Mouse (Mus musculus): ENCODE data around the gene Vmn2r70. TPM values are rescaled to one million over a fixed set of nuclear protein-coding genes. Genes with fewer than 3 reads are reported as not detected.

Vmn2r70 gene
- polyA plus RNA-seq (2015; fragmentation: Nextera tagmentation; extraction: Ambion mirVana): not detected in 2 replicates

DNA sequence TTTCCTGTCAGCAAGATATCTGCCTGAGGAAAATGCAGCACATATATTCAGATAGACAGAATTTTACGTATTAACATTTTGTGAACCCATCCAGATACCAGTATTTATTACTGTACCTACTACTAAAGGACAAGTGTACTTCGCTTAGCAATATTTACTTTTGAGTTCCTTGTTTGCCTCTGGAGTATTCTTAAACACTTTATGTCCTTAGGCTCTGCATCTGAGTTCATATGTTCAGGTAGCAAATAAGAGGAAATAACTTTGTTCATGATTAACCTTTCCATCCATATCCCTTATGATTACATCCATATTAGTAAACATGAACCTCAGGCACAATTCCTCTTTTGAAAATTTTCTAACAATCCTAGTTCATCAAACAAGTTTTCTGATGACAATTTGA, at the start of gene Vmn2r70:
TSS of gene Vmn2r70 (minus strand) at position 101 of the 400 bp plus-strand sequence.
- 81% methylated on average over 2 of the region's 2 CpGs for WGBS
- Histone ChIP-seq H3K4me3 (no peak within 1 kb of the TSS), H3K4me2 (replicated peaks) (no peak within 1 kb of the TSS), H3K4me1 (no peaks in the 10 kb centered on the region), H3K27me3 (no peaks in the 10 kb centered on the region), H3K36me3 (no peaks in the 10 kb centered on the region), H3K9me3 (no peaks in the 10 kb centered on the region), H3K9ac (replicated peaks) (no peak within 1 kb of the TSS), H3K27ac (replicated peaks) (no peak within 1 kb of the TSS)
- ATAC-seq (replicated peaks): no peak

DNA sequence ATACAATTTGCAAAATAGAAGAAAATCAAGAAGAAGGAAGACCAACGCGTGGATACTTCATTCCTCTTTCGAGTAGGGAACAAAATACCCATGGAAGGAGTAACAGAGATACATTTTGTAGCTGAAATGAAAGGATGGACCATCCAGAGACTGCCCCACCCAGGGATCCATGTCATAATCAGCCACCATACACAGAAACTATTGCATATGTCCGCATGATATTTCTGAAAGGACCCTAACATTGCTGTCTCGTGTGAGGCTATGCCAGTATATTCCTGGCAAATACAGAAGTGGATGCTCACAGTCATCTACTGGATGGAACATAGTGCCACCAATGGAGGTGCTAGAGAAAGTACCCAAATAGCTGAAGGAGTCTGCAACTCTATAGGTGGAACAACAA, 6.2 kb downstream of the Vmn2r70 start, which contains the start of gene Vmn2r71:
TSS of gene Vmn2r71 (plus strand) at position 301 of the 400 bp plus-strand sequence.
- Histone ChIP-seq H3K4me1 (no peaks in the 10 kb centered on the region), H3K27me3 (no peaks in the 10 kb centered on the region), H3K9me3 (peaks cover 6% of the 10 kb centered on the region), H3K4me2 (replicated peaks) (no peak within 1 kb of the TSS), H3K27ac (replicated peaks) (no peak within 1 kb of the TSS), H3K36me3 (no peaks in the 10 kb centered on the region), H3K4me3 (no peak within 1 kb of the TSS), H3K9ac (replicated peaks) (no peak within 1 kb of the TSS)
- WGBS: 79% methylated on average over 5 of the region's 5 CpGs
- ATAC-seq (replicated peaks): no peak

DNA sequence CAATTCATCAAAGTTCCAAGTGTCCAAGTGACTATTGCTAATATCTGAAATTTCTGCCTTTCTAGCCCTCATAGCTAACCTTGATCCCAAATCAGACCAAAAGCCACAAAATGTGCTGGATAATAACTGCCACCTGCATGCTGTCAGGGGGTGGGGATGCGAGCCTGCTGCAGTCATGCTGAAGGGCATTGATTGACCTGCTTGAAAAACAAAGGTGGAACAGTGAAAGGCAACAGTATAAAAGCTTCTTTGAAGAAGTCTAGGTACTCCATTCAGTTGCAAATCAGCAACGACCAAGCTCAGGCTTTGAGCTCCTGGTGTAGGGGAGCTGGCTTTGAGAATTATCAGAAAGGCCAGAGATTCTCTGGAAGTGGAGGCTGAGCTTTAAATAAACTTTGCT, 25.9 kb downstream of the Vmn2r70 start:
- Histone ChIP-seq H3K9ac (replicated peaks) (no peak overlapping the region), H3K27ac (replicated peaks) (no peak overlapping the region), H3K9me3 (peaks cover 20% of the 10 kb centered on the region), H3K4me1 (no peaks in the 10 kb centered on the region), H3K27me3 (no peaks in the 10 kb centered on the region), H3K4me3 (no peak overlapping the region), H3K36me3 (no peaks in the 10 kb centered on the region), H3K4me2 (replicated peaks) (no peak overlapping the region)
- WGBS: 51% methylated on average over 2 of the region's 2 CpGs
- no peak for ATAC-seq (replicated peaks)

DNA sequence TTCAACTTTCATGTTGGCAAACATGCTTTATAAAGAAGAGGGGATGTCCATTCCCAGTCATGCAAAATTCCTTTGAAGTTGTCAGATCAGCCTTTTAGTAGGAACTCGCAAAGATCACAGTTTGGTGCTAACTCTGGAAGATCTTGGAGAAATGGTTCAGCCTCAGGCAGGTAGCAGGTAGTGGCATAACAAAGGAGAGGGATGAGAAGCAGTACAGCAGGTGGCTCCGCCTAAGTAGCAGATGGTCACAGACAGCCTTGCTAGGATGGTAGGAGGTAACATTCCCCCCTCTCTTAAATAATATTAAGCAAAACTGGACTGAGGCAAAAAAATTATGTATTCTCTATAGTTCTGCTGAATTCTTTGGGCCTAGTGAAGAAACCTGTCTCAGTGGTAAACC, 26.9 kb downstream of the Vmn2r70 start:
- no peak for ATAC-seq (replicated peaks)
- H3K36me3 ChIP-seq: no peaks in the 10 kb centered on the region
- H3K9ac ChIP-seq (replicated peaks): no peak overlapping the region
- H3K4me3 ChIP-seq: no peak overlapping the region
- no peak overlapping the region for H3K4me2 ChIP-seq (replicated peaks)
- no peaks in the 10 kb centered on the region for H3K27me3 ChIP-seq
- WGBS: 96% methylated on average over 2 of the region's 2 CpGs
- H3K27ac ChIP-seq (replicated peaks): no peak overlapping the region
- peaks cover 20% of the 10 kb centered on the region for H3K9me3 ChIP-seq
- H3K4me1 ChIP-seq: no peaks in the 10 kb centered on the region

Other genes with a start within 250 kb of the Vmn2r70 start
- not detected in 2 replicates for gene Vmn2r69, start 153.3 kb downstream of the Vmn2r70 start, polyA plus RNA-seq (2015; fragmentation: Nextera tagmentation; extraction: Ambion mirVana)
- gene Vmn2r71, start 6.1 kb downstream of the Vmn2r70 start, polyA plus RNA-seq (2015; fragmentation: Nextera tagmentation; extraction: Ambion mirVana): not detected in 2 replicates
- not detected in 2 replicates for gene Vmn2r72, start 185.9 kb upstream of the Vmn2r70 start, polyA plus RNA-seq (2015; fragmentation: Nextera tagmentation; extraction: Ambion mirVana)